Mouse (Mus musculus): ENCODE measurements around the gene Fam118b. TPM values are rescaled to one million over a fixed set of nuclear protein-coding genes. Genes with fewer than 3 reads are reported as not detected.

The Fam118b gene
- polyA plus RNA-seq, 1 experiment from 2014 or later = 38.1 TPM

DNA sequence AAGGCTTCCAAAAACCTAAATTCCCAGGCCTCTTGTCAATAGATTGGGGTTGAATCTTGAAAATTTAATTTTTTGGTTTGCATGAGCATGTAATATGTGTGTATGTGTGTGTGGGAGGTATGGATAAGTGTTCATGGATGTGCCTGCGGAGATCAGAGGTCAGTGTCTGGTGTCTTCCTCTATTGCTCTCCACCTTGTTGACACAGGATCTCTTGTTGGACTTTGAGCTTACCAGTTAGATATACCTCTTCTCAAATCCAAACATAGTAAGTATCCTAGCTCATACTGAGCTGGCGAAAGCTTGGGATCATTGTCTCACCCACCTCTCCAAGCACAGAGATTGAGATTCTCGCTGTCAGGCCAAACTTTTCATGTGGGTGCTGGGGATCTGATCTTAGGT is 22.8 kb upstream of the Fam118b start:
- H3K4me2 ChIP-seq (replicated peaks) = no peak overlapping the region
- H3K27ac ChIP-seq (replicated peaks) = no peak overlapping the region
- peaks cover 16% of the 10 kb centered on the region for H3K4me1 ChIP-seq
- H3K9me3 ChIP-seq (replicated peaks) = no peaks in the 10 kb centered on the region
- no peak overlapping the region for H3K4me3 ChIP-seq (replicated peaks)
- H3K27me3 ChIP-seq = no peaks in the 10 kb centered on the region
- no peak for ATAC-seq (ENCODE audit: insufficient number of reproducible peaks, low FRiP score, low TSS enrichment, low read depth)
- WGBS = 92% methylated on average over 3 of the region's 3 CpGs
- H3K36me3 ChIP-seq = no peaks in the 10 kb centered on the region
- no peak overlapping the region for H3K9ac ChIP-seq

DNA sequence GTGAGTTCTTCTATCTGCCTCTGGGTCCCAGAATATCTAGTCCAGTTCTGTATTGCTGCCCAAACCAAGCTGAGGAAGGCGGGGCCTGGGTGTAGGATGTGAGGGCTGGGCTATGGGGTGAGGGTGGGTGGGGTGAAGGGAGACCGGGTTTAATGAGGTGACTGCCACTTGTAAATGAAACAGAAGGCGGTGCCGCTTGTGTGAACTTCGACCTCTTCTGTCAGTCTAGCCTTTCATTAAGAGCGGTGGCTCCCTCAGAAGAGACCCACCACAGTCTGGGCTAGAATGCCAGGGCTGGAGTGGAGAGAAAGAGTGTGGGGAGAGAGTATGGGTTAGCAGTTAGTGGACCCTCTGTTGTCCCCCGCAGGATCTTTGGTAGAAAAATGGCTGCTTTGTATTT is 22.4 kb upstream of the Fam118b start:
- Histone ChIP-seq H3K27me3 (no peaks in the 10 kb centered on the region), H3K4me3 (replicated peaks) (no peak overlapping the region), H3K36me3 (no peaks in the 10 kb centered on the region), H3K4me2 (replicated peaks) (no peak overlapping the region), H3K9ac (no peak overlapping the region), H3K27ac (replicated peaks) (no peak overlapping the region), H3K9me3 (replicated peaks) (no peaks in the 10 kb centered on the region), H3K4me1 (peaks cover 16% of the 10 kb centered on the region)
- no peak for ATAC-seq (ENCODE audit: insufficient number of reproducible peaks, low FRiP score, low TSS enrichment, low read depth)
- WGBS = 48% methylated on average over 7 of the region's 7 CpGs

DNA sequence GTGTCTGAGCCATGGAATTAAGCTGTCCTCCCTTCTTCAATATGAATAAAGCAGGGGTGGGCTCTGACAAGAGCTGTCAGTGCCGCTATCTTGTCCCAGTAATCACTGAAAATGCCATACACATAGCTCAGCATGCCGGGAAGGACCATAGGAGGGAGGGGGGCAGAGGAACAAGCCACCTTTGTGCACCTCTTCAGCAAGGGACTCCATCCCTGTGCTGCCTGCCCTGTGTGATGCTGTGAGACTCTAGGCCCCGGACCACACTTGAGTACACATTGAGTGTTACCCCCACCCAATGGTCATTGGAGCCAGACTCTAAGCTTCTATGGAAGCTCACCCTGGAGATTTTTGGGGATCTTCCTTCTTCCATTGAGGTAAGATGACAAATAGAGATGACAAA is 18.7 kb upstream of the Fam118b start:
- Histone ChIP-seq H3K9ac (no peak overlapping the region), H3K9me3 (replicated peaks) (no peaks in the 10 kb centered on the region), H3K27me3 (no peaks in the 10 kb centered on the region), H3K4me3 (replicated peaks) (no peak overlapping the region), H3K36me3 (no peaks in the 10 kb centered on the region), H3K27ac (replicated peaks) (no peak overlapping the region), H3K4me1 (peaks cover 19% of the 10 kb centered on the region), H3K4me2 (replicated peaks) (no peak overlapping the region)
- WGBS = 69% methylated on average over 3 of the region's 3 CpGs
- no peak for ATAC-seq (ENCODE audit: insufficient number of reproducible peaks, low FRiP score, low TSS enrichment, low read depth)

DNA sequence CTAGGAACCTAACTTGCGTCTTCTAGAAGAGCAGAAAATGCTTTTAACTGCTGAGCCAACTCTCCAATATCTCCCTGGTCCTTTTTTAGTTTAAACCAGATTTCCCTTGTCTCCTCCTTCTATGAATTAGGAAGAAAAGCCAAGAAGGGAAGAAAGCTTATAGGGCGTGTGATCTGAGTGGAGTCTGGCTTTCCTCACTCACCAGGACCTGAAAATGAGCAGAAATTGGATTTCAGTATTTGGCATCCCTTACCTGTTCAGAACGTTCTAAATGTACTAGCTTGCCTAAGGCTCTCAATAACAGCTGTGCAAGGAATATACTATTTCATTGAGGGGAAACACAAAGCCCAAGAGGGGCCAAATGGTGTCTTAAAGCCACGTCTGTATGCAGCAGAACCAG is 16.7 kb upstream of the Fam118b start:
- H3K9ac ChIP-seq = no peak overlapping the region
- H3K4me2 ChIP-seq (replicated peaks) = no peak overlapping the region
- no peaks in the 10 kb centered on the region for H3K9me3 ChIP-seq (replicated peaks)
- no peak overlapping the region for H3K4me3 ChIP-seq (replicated peaks)
- 48% methylated on average over 4 of the region's 4 CpGs for WGBS
- H3K4me1 ChIP-seq = peaks cover 19% of the 10 kb centered on the region
- H3K27me3 ChIP-seq = no peaks in the 10 kb centered on the region
- H3K36me3 ChIP-seq = no peaks in the 10 kb centered on the region
- ATAC-seq (ENCODE audit: insufficient number of reproducible peaks, low FRiP score, low TSS enrichment, low read depth) = no peak
- peak overlapping the region; percentile 23; the same call in 1 of the 2 replicates for H3K27ac ChIP-seq (replicated peaks)

DNA sequence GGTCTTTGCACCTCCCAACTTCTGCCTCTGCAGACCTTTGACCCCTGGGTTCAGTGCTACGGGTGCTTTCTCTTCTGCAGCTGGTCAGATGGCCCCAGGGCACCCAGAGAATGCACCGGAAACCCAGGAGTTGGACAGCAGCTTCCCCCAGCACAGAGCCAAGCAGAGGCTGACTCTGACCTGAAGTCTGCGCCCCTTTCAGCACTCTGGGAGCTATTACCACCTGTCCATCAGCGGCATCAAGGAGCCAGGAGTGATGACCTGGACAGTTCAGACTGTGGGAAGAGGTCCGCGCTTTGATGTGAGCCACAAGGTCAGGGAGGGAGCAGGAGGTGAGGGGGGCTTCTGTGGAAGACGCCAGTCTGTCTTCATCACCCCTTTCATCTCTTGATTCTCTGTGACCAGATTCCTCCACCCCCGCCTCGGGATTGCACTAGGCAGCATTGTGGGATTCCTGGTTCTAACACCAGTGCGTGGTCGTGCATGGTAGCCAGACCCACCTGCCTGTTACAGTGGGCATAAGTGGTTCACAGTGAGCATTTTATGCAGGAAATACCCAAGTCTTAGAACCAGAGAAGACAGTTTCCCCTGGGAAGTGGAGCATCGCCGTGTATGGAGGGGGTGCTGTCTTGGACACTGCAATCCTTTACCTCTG is 15.9 kb upstream of the Fam118b start:
- no peaks in the 10 kb centered on the region for H3K27me3 ChIP-seq
- H3K4me3 ChIP-seq (replicated peaks) = no peak overlapping the region
- H3K4me1 ChIP-seq = peaks cover 12% of the 10 kb centered on the region
- H3K9ac ChIP-seq = no peak overlapping the region
- 0 out of 2 replicates have a peak, but pooled peaks cover 4% of the 10 kb centered on the region for H3K36me3 ChIP-seq
- no peak overlapping the region for H3K4me2 ChIP-seq (replicated peaks)
- no peak for ATAC-seq (ENCODE audit: insufficient number of reproducible peaks, low FRiP score, low TSS enrichment, low read depth)
- 0 out of 2 replicates have a peak overlapping the region, but pooled peaks have one; percentile 23 for H3K27ac ChIP-seq (replicated peaks)
- WGBS = 43% methylated on average over 13 of the region's 13 CpGs
- H3K9me3 ChIP-seq (replicated peaks) = no peaks in the 10 kb centered on the region

DNA sequence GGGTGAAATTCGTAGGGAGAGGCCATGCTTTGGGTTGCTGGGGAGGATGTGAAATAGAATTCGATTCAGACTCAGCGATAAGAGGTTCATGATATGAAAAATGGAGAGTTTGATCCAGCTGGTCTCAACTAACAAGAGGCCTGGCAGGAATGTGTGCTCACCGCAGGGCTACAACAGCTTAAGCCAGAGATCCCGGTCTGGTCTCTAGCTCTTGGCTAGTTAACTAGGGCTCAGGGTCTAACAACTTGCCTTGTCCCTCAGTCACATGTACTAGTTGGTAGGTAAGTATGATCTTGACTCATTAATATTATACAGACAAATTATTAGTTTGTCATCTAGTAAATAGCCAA is 15.2 kb upstream of the Fam118b start:
- Histone ChIP-seq H3K36me3 (peaks cover 8% of the 10 kb centered on the region; the same call in 1 of the 2 replicates), H3K4me3 (replicated peaks) (no peak overlapping the region), H3K4me1 (peaks cover 12% of the 10 kb centered on the region; the same call in 1 of the 2 replicates), H3K9me3 (replicated peaks) (no peaks in the 10 kb centered on the region), H3K4me2 (replicated peaks) (no peak overlapping the region), H3K27me3 (no peaks in the 10 kb centered on the region), H3K9ac (no peak overlapping the region), H3K27ac (replicated peaks) (no peak overlapping the region)
- ATAC-seq (ENCODE audit: insufficient number of reproducible peaks, low FRiP score, low TSS enrichment, low read depth) = no peak
- 46% methylated on average over 5 of the region's 5 CpGs for WGBS

DNA sequence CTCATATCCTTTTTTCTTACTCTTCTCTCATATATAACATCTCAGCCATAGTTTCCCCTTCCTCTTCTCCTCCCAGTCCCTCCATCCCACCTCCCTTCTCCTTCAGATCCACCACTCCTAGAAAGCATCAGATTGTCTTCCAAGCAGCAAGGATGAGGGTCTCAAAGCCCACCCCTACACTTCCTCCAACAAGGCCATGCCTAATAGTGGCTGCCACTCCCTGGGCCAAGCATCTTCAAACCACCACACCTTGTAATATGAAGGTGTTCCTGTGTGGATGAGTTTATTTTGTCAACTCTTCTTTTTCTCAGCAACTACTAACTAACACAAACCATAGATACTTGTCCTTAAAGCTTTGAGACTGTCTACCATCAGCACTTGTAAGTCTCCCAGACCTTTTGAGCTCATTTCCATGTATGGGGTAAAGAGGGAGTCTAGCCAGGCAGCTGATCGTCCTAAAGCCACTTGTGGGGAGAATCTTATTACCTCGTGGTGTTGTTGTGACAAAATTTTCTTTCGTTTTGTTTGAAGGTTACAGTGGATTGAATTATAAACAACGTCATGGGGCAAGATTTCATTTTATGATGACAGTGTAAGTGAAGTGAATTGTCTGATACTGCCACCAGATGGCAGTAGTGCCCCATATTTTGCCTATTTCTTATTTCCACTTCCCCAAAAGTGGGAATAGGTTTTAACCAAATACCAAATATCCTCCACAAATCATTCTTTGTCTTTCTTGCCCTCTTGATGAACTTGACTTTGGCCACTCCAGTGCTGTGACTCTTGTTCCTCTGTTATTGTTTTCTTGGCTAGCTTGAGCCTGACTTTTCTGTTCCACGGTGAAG is 14.6 kb upstream of the Fam118b start:
- Histone ChIP-seq H3K27ac (replicated peaks) (no peak overlapping the region), H3K36me3 (peaks cover 14% of the 10 kb centered on the region; the same call in 1 of the 2 replicates), H3K27me3 (no peaks in the 10 kb centered on the region), H3K9ac (no peak overlapping the region), H3K9me3 (replicated peaks) (no peaks in the 10 kb centered on the region), H3K4me1 (peaks cover 12% of the 10 kb centered on the region; the same call in 1 of the 2 replicates), H3K4me3 (replicated peaks) (no peak overlapping the region), H3K4me2 (replicated peaks) (no peak overlapping the region)
- ATAC-seq (ENCODE audit: insufficient number of reproducible peaks, low FRiP score, low TSS enrichment, low read depth) = no peak
- 10% methylated on average over 5 of the region's 5 CpGs for WGBS

DNA sequence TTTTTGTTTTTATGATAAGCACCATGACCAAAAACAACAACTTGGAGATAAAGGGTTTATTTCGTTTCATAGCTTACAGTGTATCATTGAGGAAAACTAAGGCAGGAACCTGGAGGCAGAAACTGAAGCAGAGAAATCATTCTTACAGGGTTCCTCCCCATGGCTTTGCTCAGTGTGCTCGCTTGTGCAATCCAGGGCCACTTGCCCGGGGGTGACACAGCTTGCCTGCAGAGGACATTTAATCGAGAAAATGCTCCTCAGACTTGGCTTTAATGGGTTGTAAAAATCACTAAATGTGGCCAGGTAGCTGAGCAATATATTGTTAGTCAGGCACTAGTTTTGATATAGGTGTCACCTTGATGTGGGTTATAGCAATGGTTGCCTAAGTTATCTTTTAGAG is 10.8 kb upstream of the Fam118b start:
- 86% methylated on average over 4 of the region's 4 CpGs for WGBS
- Histone ChIP-seq H3K27ac (replicated peaks) (no peak overlapping the region), H3K36me3 (peaks cover 45% of the 10 kb centered on the region), H3K4me1 (0 out of 2 replicates have a peak, but pooled peaks cover 7% of the 10 kb centered on the region), H3K4me3 (replicated peaks) (no peak overlapping the region), H3K9me3 (replicated peaks) (no peaks in the 10 kb centered on the region), H3K27me3 (no peaks in the 10 kb centered on the region), H3K4me2 (replicated peaks) (no peak overlapping the region), H3K9ac (no peak overlapping the region)
- ATAC-seq (ENCODE audit: insufficient number of reproducible peaks, low FRiP score, low TSS enrichment, low read depth) = no peak

DNA sequence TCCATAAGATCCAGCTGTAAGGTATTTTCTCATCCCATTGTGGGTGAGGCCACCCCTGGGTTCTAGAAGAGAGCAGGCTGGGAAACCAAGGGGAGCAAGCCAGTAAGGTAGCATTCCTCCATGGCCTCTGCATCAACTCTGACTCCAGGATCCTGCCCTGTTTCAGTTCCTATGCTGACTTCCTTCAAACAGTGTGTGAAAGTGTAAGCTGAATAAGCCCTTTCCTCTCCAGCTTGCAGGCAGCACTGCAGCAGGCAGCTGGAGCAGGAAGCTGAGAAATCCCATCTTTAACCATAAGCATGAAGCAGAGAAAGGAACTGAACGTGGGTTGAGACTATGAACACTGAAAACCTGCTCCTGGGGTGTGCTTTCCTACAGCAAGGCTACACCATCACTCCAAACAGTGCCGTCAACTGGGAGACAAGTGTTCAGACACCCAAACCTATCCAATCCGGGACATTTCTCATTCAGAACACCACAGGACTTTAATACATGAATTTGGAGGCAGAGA is 10.3 kb upstream of the Fam118b start:
- 85% methylated on average over 3 of the region's 3 CpGs for WGBS
- H3K27me3 ChIP-seq = no peaks in the 10 kb centered on the region
- H3K27ac ChIP-seq (replicated peaks) = no peak overlapping the region
- H3K4me3 ChIP-seq (replicated peaks) = no peak overlapping the region
- H3K9ac ChIP-seq = no peak overlapping the region
- no peak overlapping the region for H3K4me2 ChIP-seq (replicated peaks)
- H3K4me1 ChIP-seq = 0 out of 2 replicates have a peak, but pooled peaks cover 3% of the 10 kb centered on the region
- no peaks in the 10 kb centered on the region for H3K9me3 ChIP-seq (replicated peaks)
- peaks cover 51% of the 10 kb centered on the region for H3K36me3 ChIP-seq
- ATAC-seq (ENCODE audit: insufficient number of reproducible peaks, low FRiP score, low TSS enrichment, low read depth) = no peak

DNA sequence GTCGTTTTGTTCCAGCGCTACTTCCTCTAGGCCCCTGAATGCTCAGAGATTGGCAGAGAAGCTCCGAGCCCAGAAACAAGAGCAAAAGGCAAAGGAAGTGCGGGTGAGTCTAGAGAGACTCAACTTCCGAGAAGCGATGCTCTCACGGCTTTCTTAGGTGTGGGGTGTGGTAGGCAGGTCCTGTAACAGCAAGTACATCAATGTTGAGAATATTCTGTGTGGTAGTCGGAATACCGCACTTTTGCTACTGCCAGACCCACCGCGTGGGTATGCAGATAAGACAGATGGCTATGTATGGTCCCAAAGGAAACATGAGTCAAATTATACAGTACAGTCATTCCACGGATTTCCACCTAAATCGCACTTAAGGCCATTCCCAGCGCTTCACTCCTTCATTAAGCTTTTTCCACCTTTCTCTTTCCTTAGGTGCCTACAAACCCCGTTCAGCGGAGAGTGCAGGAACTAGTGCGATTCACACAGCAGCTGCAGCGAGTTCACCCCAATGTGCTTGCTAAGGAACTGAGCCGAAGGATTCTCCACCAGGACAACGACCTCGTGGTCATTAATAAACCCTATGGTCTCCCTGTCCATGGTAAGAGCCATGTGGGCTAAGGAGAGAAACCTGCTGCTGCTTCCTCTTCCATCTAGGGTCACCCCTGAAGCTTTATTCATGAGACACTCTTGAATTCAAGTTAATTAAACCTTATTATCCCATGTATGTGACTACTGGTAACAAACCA is 541 bp upstream of the Fam118b start:
- H3K9me3 ChIP-seq (replicated peaks) = no peaks in the 10 kb centered on the region
- peak overlapping the region; percentile 78 for H3K27ac ChIP-seq (replicated peaks)
- H3K4me1 ChIP-seq = peaks cover 17% of the 10 kb centered on the region
- H3K27me3 ChIP-seq = no peaks in the 10 kb centered on the region
- peak overlapping the region; percentile 76 for H3K9ac ChIP-seq
- peak overlapping the region; percentile 81 for H3K4me2 ChIP-seq (replicated peaks)
- H3K36me3 ChIP-seq = peaks cover 19% of the 10 kb centered on the region
- H3K4me3 ChIP-seq (replicated peaks) = peak overlapping the region; percentile 82
- no peak for ATAC-seq (ENCODE audit: insufficient number of reproducible peaks, low FRiP score, low TSS enrichment, low read depth)
- 1% methylated on average over 21 of the region's 21 CpGs for WGBS

DNA sequence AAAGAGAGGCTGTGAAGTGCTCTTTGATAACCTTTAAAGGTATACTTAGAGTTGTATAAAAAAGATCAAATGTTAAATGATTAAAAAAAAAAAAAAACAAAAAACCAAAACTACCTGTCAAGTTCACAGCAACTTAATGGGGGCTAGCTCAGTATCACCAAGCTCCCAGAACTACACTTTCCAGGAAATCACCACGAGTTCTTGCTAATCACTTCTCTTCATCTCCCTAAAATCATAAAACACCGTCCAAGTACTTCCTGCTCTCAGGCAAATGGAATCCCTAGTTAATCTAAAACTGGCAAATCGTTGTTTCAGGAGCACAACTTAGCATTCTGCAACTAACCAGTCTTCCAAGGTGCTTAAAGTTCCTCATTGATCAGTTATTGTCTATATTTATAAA is 3.1 kb downstream of the Fam118b start:
- H3K4me1 ChIP-seq = peaks cover 17% of the 10 kb centered on the region
- no peaks in the 10 kb centered on the region; the same call in 1 of the 2 replicates for H3K36me3 ChIP-seq
- no peak overlapping the region for H3K4me3 ChIP-seq (replicated peaks)
- WGBS = 76% methylated on average over 3 of the region's 3 CpGs
- H3K27ac ChIP-seq (replicated peaks) = no peak overlapping the region
- ATAC-seq (ENCODE audit: insufficient number of reproducible peaks, low FRiP score, low TSS enrichment, low read depth) = no peak
- H3K9ac ChIP-seq = no peak overlapping the region
- no peak overlapping the region for H3K4me2 ChIP-seq (replicated peaks)
- no peaks in the 10 kb centered on the region for H3K9me3 ChIP-seq (replicated peaks)
- H3K27me3 ChIP-seq = no peaks in the 10 kb centered on the region
